Mouse (Mus musculus) neural tube, embryonic 13.5 days (tissue): ENCODE measurements around the gene Pik3c2g. TPM values are rescaled to one million over a fixed set of nuclear protein-coding genes. Genes with fewer than 3 reads are reported as not detected.
"Not testable (repeated sequence)": the region's sequence is repeated elsewhere in the genome, so short reads cannot be mapped to it uniquely, and the experiment has no call there.

ENCODE experiments used
- ATAC-seq: fragments of 200-750 bp; cut with Nextera tagmentation; 2 replicates; pipeline ENCODE4 v1.8.0; 2017; ENCODE audit warnings: low read depth, mild to moderate bottlenecking, moderate TSS enrichment, moderate library complexity
- H3K27ac ChIP-seq: fragments of 300-500 bp; sonication (generic); replicated peaks from 2 replicates; pipeline ENCODE4 v1.5.1; 2015; ENCODE audit warnings: moderate library complexity, mild to moderate bottlenecking, inconsistent platforms
- H3K27me3 ChIP-seq: fragments of 300-500 bp; sonication (generic); 2 replicates; pipeline ENCODE4 v1.6.1; 2015; ENCODE audit warnings: mild to moderate bottlenecking, inconsistent platforms
- H3K36me3 ChIP-seq: fragments of 300-500 bp; sonication (generic); 2 replicates; pipeline ENCODE4 v1.6.1; 2015; ENCODE audit warnings: mild to moderate bottlenecking, inconsistent platforms
- H3K4me1 ChIP-seq: fragments of 300-500 bp; sonication (generic); replicated peaks from 2 replicates; pipeline ENCODE4 v1.6.1; 2015; ENCODE audit warnings: inconsistent platforms
- H3K4me2 ChIP-seq: fragments of 300-500 bp; sonication (generic); 2 replicates; pipeline ENCODE4 v1.6.1; 2015; ENCODE audit warnings: inconsistent platforms, mild to moderate bottlenecking, moderate library complexity
- H3K4me3 ChIP-seq: fragments of 300-500 bp; sonication (generic); 2 replicates; pipeline ENCODE4 v1.5.1; 2015; ENCODE audit warnings: mild to moderate bottlenecking, inconsistent platforms
- H3K9ac ChIP-seq: fragments of 300-500 bp; sonication (generic); 2 replicates; pipeline ENCODE4 v1.6.1; 2015; ENCODE audit warnings: moderate library complexity, mild to moderate bottlenecking, inconsistent platforms
- H3K9me3 ChIP-seq: fragments of 300-500 bp; sonication (generic); 2 replicates; pipeline ENCODE4 v1.6.1; 2016; ENCODE audit warnings: inconsistent platforms
- WGBS: fragments of 180-500 bp; shearing (Covaris S2); methylation state at CpG from one replicate; pipeline ENCODE4 v1.1.7; 2015; 5-methylcytosine and 5-hydroxymethylcytosine counted together
- polyA plus RNA-seq: library from polyadenylated mRNA; unstranded; fragments of >200 nt; fragmentation: Nextera tagmentation; extraction: Ambion mirVana; gene quantifications from 2 replicates; pipeline ENCODE4 v1.2.1, GENCODE M21; 2015

Gene Pik3c2g
- polyA plus RNA-seq, 1 experiment from 2014 or later = 0.21 TPM

GRCm38 (mm10) chr6:139895637-139896036 lies 308.6 kb downstream of the Pik3c2g start:
- Histone ChIP-seq H3K4me1 (0 out of 2 replicates have a peak, but pooled peaks cover 6% of the 10 kb centered on the region), H3K27me3 (no peaks in the 10 kb centered on the region), H3K36me3 (no peaks in the 10 kb centered on the region), H3K4me3 (no peak overlapping the region), H3K27ac (no peak overlapping the region), H3K9ac (no peak overlapping the region), H3K4me2 (no peak overlapping the region), H3K9me3 (peaks cover 2% of the 10 kb centered on the region; the same call in 1 of the 2 replicates)
- no peak for ATAC-seq
- 71% methylated on average over 2 of the region's 2 CpGs for WGBS

- no peak overlapping the region for H3K4me3 ChIP-seq
- no peak overlapping the region for H3K4me2 ChIP-seq
- no peak for ATAC-seq
- no peaks in the 10 kb centered on the region for H3K27me3 ChIP-seq
- H3K27ac ChIP-seq = no peak overlapping the region
- H3K4me1 ChIP-seq = no peaks in the 10 kb centered on the region
- no peaks in the 10 kb centered on the region for H3K36me3 ChIP-seq
- H3K9me3 ChIP-seq = no peaks in the 10 kb centered on the region
- 82% methylated on average over 8 of the region's 8 CpGs for WGBS
- no peak overlapping the region for H3K9ac ChIP-seq
Observed at GRCm38 (mm10) chr6:139899630-139900151, 312.7 kb downstream of the Pik3c2g start.

- Histone ChIP-seq H3K4me1 (no peaks in the 10 kb centered on the region), H3K27ac (no peak overlapping the region), H3K27me3 (no peaks in the 10 kb centered on the region), H3K4me3 (no peak overlapping the region), H3K36me3 (no peaks in the 10 kb centered on the region), H3K9me3 (no peaks in the 10 kb centered on the region), H3K4me2 (no peak overlapping the region), H3K9ac (no peak overlapping the region)
- ATAC-seq = no peak
- 76% methylated on average over 4 of the region's 4 CpGs for WGBS
Observed at GRCm38 (mm10) chr6:139901801-139902200, 314.8 kb downstream of the Pik3c2g start.

GRCm38 (mm10) chr6:139907138-139907537 lies 320.1 kb downstream of the Pik3c2g start:
- 73% methylated on average over 4 of the region's 4 CpGs for WGBS
- no peak for ATAC-seq
- no peak overlapping the region for H3K4me2 ChIP-seq
- no peak overlapping the region for H3K4me3 ChIP-seq
- no peaks in the 10 kb centered on the region for H3K36me3 ChIP-seq
- H3K27ac ChIP-seq = no peak overlapping the region
- H3K9ac ChIP-seq = no peak overlapping the region
- no peaks in the 10 kb centered on the region for H3K9me3 ChIP-seq
- no peaks in the 10 kb centered on the region for H3K27me3 ChIP-seq
- H3K4me1 ChIP-seq = peaks cover 8% of the 10 kb centered on the region; the same call in 1 of the 2 replicates

GRCm38 (mm10) chr6:139908997-139909669 lies 322.1 kb downstream of the Pik3c2g start:
- no peaks in the 10 kb centered on the region for H3K36me3 ChIP-seq
- no peak overlapping the region for H3K9ac ChIP-seq
- H3K27me3 ChIP-seq = no peaks in the 10 kb centered on the region
- no peak for ATAC-seq
- H3K9me3 ChIP-seq = no peaks in the 10 kb centered on the region
- H3K27ac ChIP-seq = peak overlapping the region; percentile 49
- H3K4me3 ChIP-seq = no peak overlapping the region
- peaks cover 8% of the 10 kb centered on the region; the same call in 1 of the 2 replicates for H3K4me1 ChIP-seq
- H3K4me2 ChIP-seq = peak overlapping the region; percentile 26
- 52% methylated on average over 12 of the region's 12 CpGs for WGBS

- 89% methylated on average over 5 of the region's 5 CpGs for WGBS
- no peak overlapping the region for H3K9ac ChIP-seq
- H3K27me3 ChIP-seq = no peaks in the 10 kb centered on the region
- no peak for ATAC-seq
- no peak overlapping the region for H3K27ac ChIP-seq
- no peaks in the 10 kb centered on the region for H3K4me1 ChIP-seq
- no peaks in the 10 kb centered on the region for H3K36me3 ChIP-seq
- H3K4me2 ChIP-seq = no peak overlapping the region
- H3K9me3 ChIP-seq = no peaks in the 10 kb centered on the region
- H3K4me3 ChIP-seq = no peak overlapping the region
Observed at GRCm38 (mm10) chr6:139928766-139929165, 341.7 kb downstream of the Pik3c2g start.

GRCm38 (mm10) chr6:139934861-139935260 lies 347.8 kb downstream of the Pik3c2g start:
- H3K4me2 ChIP-seq = no peak overlapping the region
- 76% methylated on average over 2 of the region's 2 CpGs for WGBS
- H3K27me3 ChIP-seq = no peaks in the 10 kb centered on the region
- H3K9me3 ChIP-seq = no peaks in the 10 kb centered on the region
- H3K4me3 ChIP-seq = no peak overlapping the region
- H3K4me1 ChIP-seq = no peaks in the 10 kb centered on the region
- no peak overlapping the region for H3K27ac ChIP-seq
- ATAC-seq = no peak
- H3K9ac ChIP-seq = no peak overlapping the region
- H3K36me3 ChIP-seq = no peaks in the 10 kb centered on the region

- not testable (repeated sequence) for H3K4me3 ChIP-seq, H3K4me1 ChIP-seq, H3K9ac ChIP-seq, H3K27me3 ChIP-seq, ATAC-seq, H3K36me3 ChIP-seq, H3K27ac ChIP-seq, H3K9me3 ChIP-seq, H3K4me2 ChIP-seq
- 90% methylated on average over 4 of the region's 4 CpGs for WGBS
Observed at GRCm38 (mm10) chr6:139937581-139937980, 350.6 kb downstream of the Pik3c2g start.

GRCm38 (mm10) chr6:139947106-139947879 lies 360.3 kb downstream of the Pik3c2g start:
- 86% methylated on average over 8 of the region's 8 CpGs for WGBS
- H3K27ac ChIP-seq = no peak overlapping the region
- no peaks in the 10 kb centered on the region for H3K9me3 ChIP-seq
- no peaks in the 10 kb centered on the region for H3K27me3 ChIP-seq
- no peaks in the 10 kb centered on the region for H3K4me1 ChIP-seq
- no peak overlapping the region for H3K9ac ChIP-seq
- no peak overlapping the region for H3K4me2 ChIP-seq
- H3K4me3 ChIP-seq = no peak overlapping the region
- no peaks in the 10 kb centered on the region for H3K36me3 ChIP-seq
- ATAC-seq = no peak

- no peaks in the 10 kb centered on the region for H3K4me1 ChIP-seq
- H3K9me3 ChIP-seq = no peaks in the 10 kb centered on the region
- no peak for ATAC-seq
- no peak overlapping the region for H3K4me2 ChIP-seq
- H3K27me3 ChIP-seq = no peaks in the 10 kb centered on the region
- no peak overlapping the region for H3K9ac ChIP-seq
- 85% methylated on average over 12 of the region's 12 CpGs for WGBS
- H3K36me3 ChIP-seq = no peaks in the 10 kb centered on the region
- no peak overlapping the region for H3K27ac ChIP-seq
- H3K4me3 ChIP-seq = no peak overlapping the region
Observed at GRCm38 (mm10) chr6:139953596-139953995, 366.6 kb downstream of the Pik3c2g start.

GRCm38 (mm10) chr6:139957531-139958241 lies 370.7 kb downstream of the Pik3c2g start:
- H3K4me1 ChIP-seq = no peaks in the 10 kb centered on the region
- H3K36me3 ChIP-seq = no peaks in the 10 kb centered on the region
- H3K4me2 ChIP-seq = no peak overlapping the region
- H3K9me3 ChIP-seq = no peaks in the 10 kb centered on the region
- 72% methylated on average over 7 of the region's 7 CpGs for WGBS
- ATAC-seq = no peak
- no peak overlapping the region for H3K9ac ChIP-seq
- no peak overlapping the region for H3K4me3 ChIP-seq
- no peaks in the 10 kb centered on the region for H3K27me3 ChIP-seq
- no peak overlapping the region for H3K27ac ChIP-seq

- no peaks in the 10 kb centered on the region for H3K27me3 ChIP-seq
- no peak for ATAC-seq
- H3K4me1 ChIP-seq = peaks cover 16% of the 10 kb centered on the region
- no peak overlapping the region for H3K9ac ChIP-seq
- no peaks in the 10 kb centered on the region for H3K9me3 ChIP-seq
- H3K36me3 ChIP-seq = no peaks in the 10 kb centered on the region
- no peak overlapping the region for H3K27ac ChIP-seq
- H3K4me2 ChIP-seq = no peak overlapping the region
- H3K4me3 ChIP-seq = no peak overlapping the region
- WGBS = 65% methylated on average over 3 of the region's 3 CpGs
Observed at GRCm38 (mm10) chr6:139963775-139964174, 376.8 kb downstream of the Pik3c2g start.
